Mouse (Mus musculus): ENCODE data around the gene Olfr458. TPM values are rescaled to one million over a fixed set of nuclear protein-coding genes. Genes with fewer than 3 reads are reported as not detected.

The Olfr458 gene
- total RNA-seq, 4 experiments from 2014 or later, result not detected

Other genes starting within 250 kb of the Olfr458 start
- gene Tas2r144, start 249.9 kb downstream of the Olfr458 start, total RNA-seq (2022), result not detected
- 10 to 100 TPM in 2 of 4 experiments, 1 to 10 TPM in 2; 7.5 to 12.2 (median 10.3) TPM for gene Gstk1, start 219.3 kb downstream of the Olfr458 start, total RNA-seq (2022)
- gene Tmem139, start 203.2 kb downstream of the Olfr458 start, total RNA-seq (2022), result not detected
- 10 to 100 TPM; 22.1 to 26.1 (median 22.7) TPM for gene Casp2, start 200.2 kb downstream of the Olfr458 start, total RNA-seq (2022)
- 1 to 10 TPM; 2.9 to 4.3 (median 3.4) TPM for gene Clcn1, start 178.5 kb downstream of the Olfr458 start, total RNA-seq (2022)
- 10 to 100 TPM; 72.3 to 80.0 (median 75.9) TPM for gene Fam131b, start 140.6 kb downstream of the Olfr458 start, total RNA-seq (2022)
- 10 to 100 TPM; 36.5 to 52.5 (median 44.5) TPM for gene Zyx, start 115.6 kb downstream of the Olfr458 start, total RNA-seq (2022)
- gene Epha1, start 91.9 kb downstream of the Olfr458 start, total RNA-seq (2022), result under 1 TPM; 0.14 to 0.36 (median 0.15) TPM
- not detected for gene Tas2r143, start 65.0 kb downstream of the Olfr458 start, total RNA-seq (2022)
- under 1 TPM in 1 of 4 experiments, not detected in 3; 0.29 TPM for gene Tas2r135, start 59.8 kb downstream of the Olfr458 start, total RNA-seq (2022)
- gene Tas2r126, start 30.7 kb downstream of the Olfr458 start, total RNA-seq (2022), result not detected
- not detected for gene Olfr457, start 11.1 kb upstream of the Olfr458 start, total RNA-seq (2022)
- not detected for gene Olfr456, start 22.0 kb upstream of the Olfr458 start, total RNA-seq (2022)
- not detected for gene Olfr455, start 82.4 kb upstream of the Olfr458 start, total RNA-seq (2022)
- gene Tcaf3, start 132.5 kb upstream of the Olfr458 start, total RNA-seq (2022), result not detected
- gene Tcaf2, start 180.1 kb upstream of the Olfr458 start, total RNA-seq (2022), result 1 to 10 TPM in 1 of 4 experiments, under 1 TPM in 3; 0.74 to 1.1 (median 0.89) TPM
- 100 to 1,000 TPM; 192 to 236 (median 213) TPM for gene Tcaf1, start 244.9 kb upstream of the Olfr458 start, total RNA-seq (2022)